Mouse (Mus musculus) left cerebral cortex, adult 8-10 months (tissue): ENCODE measurements around the gene Chpf2. TPM values are rescaled to one million over a fixed set of nuclear protein-coding genes. Genes with fewer than 3 reads are reported as not detected.
"Not testable (repeated sequence)": the region's sequence is repeated elsewhere in the genome, so short reads cannot be mapped to it uniquely, and the experiment has no call there.

ENCODE experiments used
- DNase-seq, 2 experiments: peaks; one replicate each; pipeline ENCODE4 v3.0.0; 2022; ENCODE audit warnings: low spot score in 2 of 2
- total RNA-seq, 4 experiments: library from RNA; stranded (reverse); gene quantifications; 2 replicates each; pipeline ENCODE4 v1.2.4; 2022

The Chpf2 gene
- total RNA-seq: 10 to 100 TPM; 63.7 to 82.2 (median 70.9) TPM

GRCm38 (mm10) chr5:24586547-24587199 is at the start of gene Chpf2:
Chpf2 (plus strand) TSS chr5:24586741.
- peak in 1 of 2 experiments; percentile 74 for DNase-seq

- no peak for DNase-seq
Measured at GRCm38 (mm10) chr5:24537618-24538017, 48.9 kb upstream of the Chpf2 start.

- no peak for DNase-seq
Measured at GRCm38 (mm10) chr5:24539571-24540296, 46.8 kb upstream of the Chpf2 start.

GRCm38 (mm10) chr5:24540387-24541143 is 46.0 kb upstream of the Chpf2 start, which contains the start of gene Asb10:
Asb10 (minus strand) TSS chr5:24540978.
- no peak for DNase-seq

- DNase-seq: no peak
Measured at GRCm38 (mm10) chr5:24541144-24541569, 45.4 kb upstream of the Chpf2 start.

- DNase-seq: no peak
Measured at GRCm38 (mm10) chr5:24542643-24543042, 43.9 kb upstream of the Chpf2 start.

- peak in 1 of 2 experiments; percentile 56 for DNase-seq
Measured at GRCm38 (mm10) chr5:24550598-24551316, 35.8 kb upstream of the Chpf2 start.

GRCm38 (mm10) chr5:24551317-24551688 is 35.2 kb upstream of the Chpf2 start:
- no peak for DNase-seq

- no peak for DNase-seq
Measured at GRCm38 (mm10) chr5:24553621-24554244, 32.8 kb upstream of the Chpf2 start.

GRCm38 (mm10) chr5:24555335-24555734 is 31.2 kb upstream of the Chpf2 start:
- DNase-seq: not testable (repeated sequence)

- no peak for DNase-seq
Measured at GRCm38 (mm10) chr5:24556709-24557108, 29.8 kb upstream of the Chpf2 start, which contains the start of gene 4931409K22Rik. 4931409K22Rik (minus strand) TSS chr5:24556809.

- DNase-seq: no peak
Measured at GRCm38 (mm10) chr5:24575948-24576347, 10.6 kb upstream of the Chpf2 start.

GRCm38 (mm10) chr5:24576801-24577182 is 9.7 kb upstream of the Chpf2 start:
- DNase-seq: no peak

GRCm38 (mm10) chr5:24577183-24577929 is 9.2 kb upstream of the Chpf2 start, which contains the start of gene Abcf2:
Abcf2 (minus strand) TSS chr5:24577467.
- DNase-seq: peak; percentile 100

- no peak for DNase-seq
Measured at GRCm38 (mm10) chr5:24578109-24578963, 8.2 kb upstream of the Chpf2 start.

GRCm38 (mm10) chr5:24586106-24586505 is 435 bp upstream of the Chpf2 start:
- DNase-seq: no peak

- DNase-seq: peak in 1 of 2 experiments; percentile 63
Measured at GRCm38 (mm10) chr5:24587200-24587577, 648 bp downstream of the Chpf2 start.

GRCm38 (mm10) chr5:24589511-24590500 is 3.3 kb downstream of the Chpf2 start:
- no peak for DNase-seq
